Mouse (Mus musculus) midbrain, embryonic 11.5 days (tissue): ENCODE measurements around the gene Negr1. TPM values are rescaled to one million over a fixed set of nuclear protein-coding genes. Genes with fewer than 3 reads are reported as not detected.

Source experiments
- ATAC-seq: fragments of 200-750 bp; cut with Nextera tagmentation; 2 replicates; pipeline ENCODE4 v1.8.0; 2017; ENCODE audit warnings: moderate TSS enrichment, moderate library complexity; ENCODE audit not compliant: low FRiP score
- DNase-seq: peaks from one replicate; pipeline ENCODE4 v3.0.0; 2015; ENCODE audit warnings: low spot score; ENCODE audit errors: missing footprints
- H3K27ac ChIP-seq: fragments of 300-500 bp; sonication (generic); 2 replicates; pipeline ENCODE4 v1.5.1; 2014; ENCODE audit warnings: low read depth, low read length
- H3K27me3 ChIP-seq: fragments of 300-500 bp; sonication (generic); 2 replicates; pipeline ENCODE4 v1.6.1; 2014; ENCODE audit warnings: mild to moderate bottlenecking, low read length, moderate library complexity, mixed read lengths; ENCODE audit not compliant: control insufficient read depth, insufficient read depth
- H3K36me3 ChIP-seq: fragments of 300-500 bp; sonication (generic); 2 replicates; pipeline ENCODE4 v1.6.1; 2014; ENCODE audit warnings: mild to moderate bottlenecking, low read length, moderate library complexity, mixed read lengths; ENCODE audit not compliant: control insufficient read depth, insufficient read depth
- H3K4me1 ChIP-seq: fragments of 300-500 bp; sonication (generic); 2 replicates; pipeline ENCODE4 v1.6.1; 2014; ENCODE audit warnings: low read length; ENCODE audit not compliant: control insufficient read depth, insufficient read depth
- H3K4me2 ChIP-seq: fragments of 300-500 bp; sonication (generic); 2 replicates; pipeline ENCODE4 v1.6.1; 2014; ENCODE audit warnings: mild to moderate bottlenecking, moderate library complexity
- H3K4me3 ChIP-seq: fragments of 300-500 bp; sonication (generic); 2 replicates; pipeline ENCODE4 v1.5.1; 2014; ENCODE audit warnings: low read depth, low read length
- H3K9ac ChIP-seq: fragments of 300-500 bp; sonication (generic); 2 replicates; pipeline ENCODE4 v1.6.1; 2014; ENCODE audit warnings: low read length
- H3K9me3 ChIP-seq: fragments of 300-500 bp; sonication (generic); 2 replicates; pipeline ENCODE4 v1.6.1; 2016; ENCODE audit warnings: low read length; ENCODE audit not compliant: control insufficient read depth
- WGBS: fragments of 180-500 bp; shearing (Covaris S2); extraction: QIAGEN DNeasy Blood & Tissue Kit; methylation state at CpG from one replicate; pipeline ENCODE4 v1.1.7; 2014; 5-methylcytosine and 5-hydroxymethylcytosine counted together
- polyA plus RNA-seq: library from polyadenylated mRNA; unstranded; fragments of >200 nt; fragmentation: Nextera tagmentation; extraction: Ambion mirVana; gene quantifications from 2 replicates; pipeline ENCODE4 v1.2.1, GENCODE M21; 2014

Gene Negr1
- polyA plus RNA-seq, 1 experiment from 2014 or later: 4.4 TPM

DNA sequence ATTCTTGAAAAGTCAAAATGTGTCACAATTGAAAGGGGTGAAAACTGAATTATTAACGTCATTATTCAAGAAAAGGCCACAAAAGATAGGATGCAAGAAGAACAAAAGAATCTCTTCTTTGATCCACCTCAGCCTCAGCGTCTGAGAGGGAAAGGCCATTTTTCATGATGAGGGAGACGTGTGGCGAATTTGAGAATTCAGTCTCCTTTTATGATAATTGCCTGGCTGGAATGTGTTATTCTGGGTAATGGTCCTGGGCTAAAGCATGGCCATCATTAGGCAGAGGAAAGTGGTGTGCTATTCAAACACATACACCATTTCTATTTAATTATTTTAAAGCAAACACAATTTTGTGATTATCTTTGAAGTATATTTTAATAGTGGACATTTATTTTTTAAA lies 663.3 kb downstream of the Negr1 start:
- ATAC-seq (no peak), DNase-seq (no peak)
- H3K9me3 ChIP-seq: no peaks in the 10 kb centered on the region
- no peak overlapping the region for H3K4me2 ChIP-seq
- H3K36me3 ChIP-seq: no peaks in the 10 kb centered on the region
- H3K4me1 ChIP-seq: no peaks in the 10 kb centered on the region
- H3K4me3 ChIP-seq: no peak overlapping the region
- no peaks in the 10 kb centered on the region for H3K27me3 ChIP-seq
- no peak overlapping the region for H3K27ac ChIP-seq
- H3K9ac ChIP-seq: no peak overlapping the region
- 73% methylated on average over 4 of the region's 4 CpGs for WGBS

DNA sequence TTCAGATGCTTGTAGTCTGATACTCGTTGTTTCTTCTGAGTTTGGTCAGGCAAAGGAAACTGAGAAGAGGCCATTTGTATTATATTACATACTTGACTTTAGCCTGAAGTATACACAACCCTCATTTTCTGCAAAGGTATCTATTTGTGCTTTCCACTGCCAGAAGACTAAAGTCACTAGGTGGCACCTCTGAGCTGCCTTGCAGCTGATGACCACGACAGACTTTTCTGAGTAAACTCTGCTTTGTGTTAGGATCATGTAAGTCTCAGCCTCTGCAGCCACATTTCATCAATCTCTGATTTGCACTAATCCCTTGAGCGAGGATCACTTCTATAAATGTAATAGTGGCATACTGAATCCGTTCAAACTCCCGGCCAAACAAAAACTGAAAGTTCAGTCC lies 671.1 kb downstream of the Negr1 start:
- Histone ChIP-seq H3K4me3 (no peak overlapping the region), H3K9me3 (no peaks in the 10 kb centered on the region), H3K4me2 (no peak overlapping the region), H3K9ac (no peak overlapping the region), H3K4me1 (no peaks in the 10 kb centered on the region), H3K27me3 (no peaks in the 10 kb centered on the region), H3K36me3 (no peaks in the 10 kb centered on the region), H3K27ac (no peak overlapping the region)
- WGBS: 37% methylated on average over 5 of the region's 5 CpGs
- DNase-seq: no peak
- peak; percentile 66 for ATAC-seq

DNA sequence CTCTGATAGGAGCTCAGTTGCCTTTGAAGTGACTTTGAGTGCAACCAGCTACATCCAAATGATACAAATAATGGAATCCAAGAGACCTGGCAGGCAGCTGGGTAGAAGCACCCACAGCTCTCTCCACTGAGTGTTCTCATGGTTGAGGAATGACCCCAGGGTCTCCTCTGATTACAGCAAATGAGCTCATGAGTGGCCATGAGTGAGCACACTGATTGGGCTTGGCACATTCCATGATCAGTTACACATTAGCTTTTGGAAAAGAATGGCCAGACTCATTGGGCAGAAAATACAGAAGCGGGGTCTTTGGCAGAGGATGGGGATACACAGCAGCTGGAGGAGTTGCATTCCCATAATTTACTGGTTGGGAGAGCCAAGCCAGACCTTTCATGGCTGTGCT lies 678.6 kb downstream of the Negr1 start:
- Histone ChIP-seq H3K9ac (no peak overlapping the region), H3K36me3 (no peaks in the 10 kb centered on the region), H3K4me3 (no peak overlapping the region), H3K4me1 (no peaks in the 10 kb centered on the region), H3K27me3 (no peaks in the 10 kb centered on the region), H3K27ac (no peak overlapping the region), H3K9me3 (no peaks in the 10 kb centered on the region), H3K4me2 (no peak overlapping the region)
- ATAC-seq (no peak), DNase-seq (no peak)
- WGBS: 86% methylated on average over 1 of the region's 1 CpGs

DNA sequence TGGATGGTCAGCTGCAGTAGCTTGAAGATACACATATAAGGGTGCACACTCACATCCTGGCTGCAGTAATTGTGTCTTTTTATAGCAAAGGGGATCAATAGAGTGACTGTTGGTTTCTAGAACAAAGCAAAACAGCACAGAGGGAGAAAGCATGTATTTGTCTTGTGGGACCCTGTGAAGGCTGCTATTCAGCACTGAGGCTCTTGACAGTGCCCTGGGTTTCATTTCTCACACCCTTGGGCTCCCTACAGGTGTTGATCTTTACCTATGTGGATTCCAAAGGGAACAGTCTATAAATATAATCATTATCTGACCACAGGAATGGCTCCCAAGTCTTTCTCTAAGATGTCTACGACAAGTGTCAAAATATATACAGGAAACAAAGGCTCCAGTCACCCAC lies 693.9 kb downstream of the Negr1 start:
- H3K9me3 ChIP-seq: no peaks in the 10 kb centered on the region
- no peak for DNase-seq

DNA sequence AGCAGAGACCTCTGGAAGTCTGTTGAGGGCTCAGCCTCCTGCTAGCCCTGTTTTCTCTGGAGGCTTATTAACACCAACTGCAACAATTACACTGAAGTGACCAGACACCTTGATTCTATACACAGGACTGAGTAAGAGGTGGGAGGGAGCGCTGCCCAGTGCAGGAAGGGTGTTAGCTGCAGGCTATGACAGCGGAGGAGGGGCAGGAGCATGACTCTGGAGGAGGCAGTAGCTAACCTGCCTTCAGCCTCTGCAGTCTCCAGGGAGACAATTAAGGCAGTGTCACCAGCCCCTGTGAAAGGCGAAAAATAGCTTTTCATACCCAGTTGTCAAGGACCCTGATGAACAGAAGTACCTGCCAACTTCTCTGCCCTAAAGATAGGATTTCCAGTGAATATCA lies 694.3 kb downstream of the Negr1 start:
- ATAC-seq (peak; percentile 70), DNase-seq (peak; percentile 64)
- no peaks in the 10 kb centered on the region for H3K36me3 ChIP-seq
- no peak overlapping the region for H3K27ac ChIP-seq
- no peak overlapping the region for H3K9ac ChIP-seq
- 51% methylated on average over 3 of the region's 3 CpGs for WGBS
- H3K27me3 ChIP-seq: no peaks in the 10 kb centered on the region
- H3K4me2 ChIP-seq: no peak overlapping the region
- H3K4me1 ChIP-seq: no peaks in the 10 kb centered on the region
- no peak overlapping the region for H3K4me3 ChIP-seq
- H3K9me3 ChIP-seq: no peaks in the 10 kb centered on the region

More for the DNA sequence above, 693.9 kb downstream of the Negr1 start:
- WGBS: 37% methylated on average over 1 of the region's 1 CpGs
- H3K4me1 ChIP-seq: no peaks in the 10 kb centered on the region
- no peaks in the 10 kb centered on the region for H3K27me3 ChIP-seq
- H3K4me2 ChIP-seq: no peak overlapping the region
- H3K4me3 ChIP-seq: no peak overlapping the region
- ATAC-seq: no peak; the same call in 1 of the 2 replicates
- H3K36me3 ChIP-seq: no peaks in the 10 kb centered on the region
- no peak overlapping the region for H3K27ac ChIP-seq
- no peak overlapping the region for H3K9ac ChIP-seq

DNA sequence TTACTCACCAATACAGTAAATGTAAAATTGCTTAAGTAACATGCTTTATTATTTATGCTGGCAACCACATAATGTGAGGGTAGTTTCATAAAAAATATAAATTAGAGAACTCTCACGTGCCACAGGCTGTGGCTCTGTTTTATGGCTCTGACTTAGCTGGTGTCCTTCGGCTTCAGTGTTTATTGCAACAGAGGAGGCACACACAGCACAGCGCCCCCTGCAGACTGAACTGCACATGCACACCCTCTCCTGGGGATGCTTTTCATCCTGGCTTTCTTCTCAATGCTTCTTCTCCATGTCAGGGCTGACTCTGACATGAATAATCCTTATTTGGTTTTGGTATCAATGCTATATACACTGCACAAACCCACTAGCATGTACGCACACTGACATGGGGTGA lies 707.1 kb downstream of the Negr1 start:
- no peak overlapping the region for H3K9ac ChIP-seq

DNA sequence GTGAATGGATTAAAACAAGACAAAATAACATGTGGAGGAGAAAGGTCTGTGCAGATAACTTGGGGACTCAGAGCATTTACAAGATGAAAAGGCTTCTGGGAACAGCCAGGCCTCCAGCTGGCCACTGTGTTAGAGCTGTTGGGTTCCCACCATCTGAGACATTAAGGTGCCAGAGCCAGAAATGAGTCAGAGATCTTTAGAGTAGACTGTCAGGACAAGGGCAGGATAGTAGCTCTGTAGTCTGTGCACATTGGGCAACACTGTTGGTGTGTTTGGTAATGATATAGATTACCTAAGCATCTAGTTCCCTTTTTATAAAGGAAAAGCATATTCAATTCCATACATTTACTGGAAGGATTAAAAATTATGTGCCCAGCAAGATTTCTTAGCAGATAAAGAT lies 710.8 kb downstream of the Negr1 start:
- Histone ChIP-seq H3K9me3 (no peaks in the 10 kb centered on the region), H3K9ac (no peak overlapping the region), H3K4me2 (no peak overlapping the region), H3K27ac (no peak overlapping the region), H3K27me3 (no peaks in the 10 kb centered on the region), H3K36me3 (no peaks in the 10 kb centered on the region), H3K4me1 (no peaks in the 10 kb centered on the region), H3K4me3 (no peak overlapping the region)
- DNase-seq (peak; percentile 75), ATAC-seq (no peak)

More for the DNA sequence above, 707.1 kb downstream of the Negr1 start:
- H3K27me3 ChIP-seq: no peaks in the 10 kb centered on the region
- no peaks in the 10 kb centered on the region for H3K36me3 ChIP-seq
- no peak overlapping the region for H3K4me2 ChIP-seq
- ATAC-seq (no peak), DNase-seq (peak; percentile 66)
- no peak overlapping the region for H3K4me3 ChIP-seq
- H3K27ac ChIP-seq: no peak overlapping the region
- H3K9me3 ChIP-seq: no peaks in the 10 kb centered on the region
- 60% methylated on average over 4 of the region's 4 CpGs for WGBS
- H3K4me1 ChIP-seq: no peaks in the 10 kb centered on the region

DNA sequence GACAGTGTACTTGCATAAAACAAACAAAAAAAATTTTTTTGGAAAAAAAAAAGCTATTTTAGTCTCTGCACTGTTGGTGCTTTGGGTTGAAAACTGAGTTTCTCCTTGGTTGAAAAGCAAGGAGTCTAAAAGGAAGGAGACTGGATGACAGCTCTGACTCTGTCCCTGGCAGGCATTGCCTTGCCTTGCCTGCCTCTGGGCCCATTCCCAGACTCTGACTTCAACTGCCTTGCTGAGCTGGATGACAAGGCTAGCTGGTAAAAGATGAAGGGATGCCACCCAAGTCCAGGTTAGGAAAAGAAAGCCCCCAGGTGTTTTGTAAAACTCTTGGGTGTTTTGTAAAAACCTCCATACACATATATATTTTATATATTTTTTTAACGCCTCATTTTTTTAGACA lies 712.5 kb downstream of the Negr1 start:
- DNase-seq (no peak), ATAC-seq (no peak)
- Histone ChIP-seq H3K4me1 (no peaks in the 10 kb centered on the region), H3K9me3 (no peaks in the 10 kb centered on the region), H3K4me2 (no peak overlapping the region), H3K9ac (no peak overlapping the region), H3K36me3 (no peaks in the 10 kb centered on the region), H3K27me3 (no peaks in the 10 kb centered on the region), H3K4me3 (no peak overlapping the region), H3K27ac (no peak overlapping the region)
- 91% methylated on average over 1 of the region's 1 CpGs for WGBS

DNA sequence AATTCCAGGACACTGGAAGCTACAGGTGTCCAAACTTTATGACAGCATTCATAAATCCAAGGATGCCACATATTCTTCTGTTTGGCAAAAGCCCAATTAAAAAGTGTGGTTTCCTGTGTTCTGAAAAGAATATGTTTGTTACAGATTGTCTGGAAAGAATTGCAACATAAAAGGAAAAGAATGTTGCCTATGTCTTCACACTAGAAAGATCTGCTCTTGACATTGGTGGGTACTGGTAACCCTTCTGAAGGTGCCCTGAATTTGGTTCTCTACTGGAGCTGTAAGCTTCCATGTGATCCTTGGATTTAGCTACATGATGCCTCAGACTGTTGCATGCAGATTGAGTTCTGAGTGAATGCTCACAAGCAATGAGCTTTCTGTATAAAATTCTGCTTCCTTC lies 718.1 kb downstream of the Negr1 start:
- DNase-seq (no peak), ATAC-seq (no peak)
- Histone ChIP-seq H3K4me2 (no peak overlapping the region), H3K9me3 (no peaks in the 10 kb centered on the region), H3K36me3 (no peaks in the 10 kb centered on the region), H3K4me3 (no peak overlapping the region), H3K27me3 (no peaks in the 10 kb centered on the region), H3K27ac (no peak overlapping the region), H3K9ac (no peak overlapping the region), H3K4me1 (no peaks in the 10 kb centered on the region)

DNA sequence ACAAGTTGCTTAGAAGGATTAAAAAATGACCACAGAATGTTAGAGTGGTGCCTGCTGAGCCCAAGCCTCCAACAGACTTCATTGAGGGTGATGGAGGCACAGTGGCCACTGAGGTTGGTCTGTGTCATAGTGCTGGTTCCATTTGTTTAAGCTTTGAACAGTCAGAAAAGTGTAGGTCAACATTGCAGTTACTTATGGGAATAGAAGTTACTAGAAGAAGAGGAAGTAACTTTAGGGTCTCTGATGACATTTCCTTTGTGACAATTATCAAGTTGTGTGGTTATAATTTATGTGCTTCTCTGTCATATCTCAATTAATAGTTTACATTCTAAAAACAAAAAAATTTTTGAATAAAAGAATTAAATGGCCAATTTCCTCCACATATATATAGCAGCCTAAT lies 719.7 kb downstream of the Negr1 start:
- no peaks in the 10 kb centered on the region for H3K27me3 ChIP-seq
- H3K9ac ChIP-seq: no peak overlapping the region
- no peak overlapping the region for H3K4me2 ChIP-seq
- DNase-seq (no peak), ATAC-seq (no peak)
- no peaks in the 10 kb centered on the region for H3K36me3 ChIP-seq
- H3K9me3 ChIP-seq: no peaks in the 10 kb centered on the region
- no peak overlapping the region for H3K27ac ChIP-seq
- H3K4me3 ChIP-seq: no peak overlapping the region
- H3K4me1 ChIP-seq: no peaks in the 10 kb centered on the region
